Mouse (Mus musculus) mesoderm, embryonic 11.5 days (tissue): ENCODE measurements around the gene Fam217b.

Source experiments
- DNase-seq: peaks from one replicate; pipeline ENCODE4 v3.0.0-alpha.2; 2012; ENCODE audit warnings: low read depth, low spot score

Gene Fam217b

GRCm38 (mm10) chr2:178414261-178415149, at the start of gene Fam217b, which contains the start of gene Ppp1r3d:
TSS of gene Fam217b (plus strand) at chr2:178414524.
TSS of gene Ppp1r3d (minus strand) at chr2:178414472.
- DNase-seq, result peak; percentile 60

DNA sequence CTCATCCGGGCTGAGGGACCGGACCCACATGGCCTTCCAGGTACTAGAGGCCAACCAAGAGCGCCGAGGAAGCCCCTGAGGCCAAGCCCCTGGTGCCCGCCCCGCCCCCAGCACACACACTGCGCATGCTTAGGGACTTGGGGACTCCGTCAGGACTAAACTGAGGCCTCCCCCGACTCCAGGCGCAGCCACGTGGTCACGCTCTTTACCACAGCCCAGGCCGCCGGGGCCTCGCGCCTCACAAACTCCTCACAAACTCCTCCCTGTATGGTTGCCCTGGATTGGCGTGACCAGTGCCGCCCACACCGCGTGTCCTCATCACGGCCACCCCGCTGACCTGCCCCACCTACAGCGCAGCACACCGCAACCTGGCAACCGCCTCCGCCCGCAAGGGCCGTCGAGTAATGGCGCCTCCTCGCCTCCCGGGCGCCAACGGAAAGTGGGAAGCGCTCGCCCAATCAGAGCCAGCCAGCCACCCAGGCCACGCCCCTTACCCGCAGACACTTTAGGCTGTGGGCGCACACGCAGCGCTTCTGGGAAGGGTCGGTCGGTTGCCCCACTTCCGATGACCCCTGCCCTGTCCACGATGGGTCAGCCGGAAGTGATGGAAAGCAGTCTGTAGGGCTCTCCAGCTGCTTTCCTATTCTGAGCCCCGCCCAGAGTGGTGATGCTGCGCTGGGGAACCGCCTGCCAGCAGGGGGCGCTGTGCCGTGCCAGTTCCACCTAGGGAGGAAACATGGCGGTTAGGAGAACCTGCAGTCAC, 7.1 kb upstream of the Fam217b start, which contains the start of gene Sycp2:
Sycp2 (minus strand) TSS at position 633 of the 763 bp plus-strand sequence.
- DNase-seq, result no peak

DNA sequence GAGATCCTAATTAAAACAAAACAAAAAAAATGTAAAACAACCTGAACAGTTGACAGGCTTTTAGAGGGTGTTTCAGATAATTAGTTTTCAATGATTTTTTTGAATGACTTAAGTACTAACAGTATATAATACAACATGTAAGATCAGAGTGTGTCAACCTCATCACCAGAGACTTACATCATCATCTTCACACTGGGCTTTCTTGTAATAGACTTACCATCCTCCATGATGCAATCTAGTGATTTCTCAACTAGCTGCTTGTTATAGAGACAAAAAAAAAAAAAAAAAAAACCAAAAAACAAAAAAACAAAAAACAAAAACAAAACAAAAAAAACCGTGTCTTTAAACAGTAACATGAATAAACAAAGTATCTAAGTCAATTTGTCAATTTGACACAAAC, 5.3 kb upstream of the Fam217b start:
- DNase-seq, result no peak

GRCm38 (mm10) chr2:178410286-178410685, 4.0 kb upstream of the Fam217b start:
- no peak for DNase-seq

- no peak for DNase-seq
Observed at GRCm38 (mm10) chr2:178412598-178412997, 1.7 kb upstream of the Fam217b start.

DNA sequence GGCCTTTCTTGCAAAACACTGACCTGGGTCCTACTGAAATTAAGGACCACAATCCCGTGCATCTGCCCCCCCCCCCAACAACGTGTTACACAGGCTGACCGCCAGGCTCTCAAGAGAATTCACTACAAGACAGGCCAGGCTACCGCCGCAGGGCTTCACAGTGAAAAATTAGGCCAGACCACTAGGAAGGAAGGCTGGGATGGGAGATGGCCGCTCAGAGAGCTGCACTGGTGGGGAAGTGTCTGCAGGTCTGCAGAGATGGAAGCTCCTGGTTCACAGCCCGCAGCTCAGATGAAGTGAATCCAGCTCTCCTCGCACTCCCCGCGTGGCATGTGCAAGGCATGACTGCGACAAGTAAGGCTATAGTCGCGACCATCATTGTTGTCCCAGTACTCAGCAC, 1.2 kb upstream of the Fam217b start:
- no peak for DNase-seq

DNA sequence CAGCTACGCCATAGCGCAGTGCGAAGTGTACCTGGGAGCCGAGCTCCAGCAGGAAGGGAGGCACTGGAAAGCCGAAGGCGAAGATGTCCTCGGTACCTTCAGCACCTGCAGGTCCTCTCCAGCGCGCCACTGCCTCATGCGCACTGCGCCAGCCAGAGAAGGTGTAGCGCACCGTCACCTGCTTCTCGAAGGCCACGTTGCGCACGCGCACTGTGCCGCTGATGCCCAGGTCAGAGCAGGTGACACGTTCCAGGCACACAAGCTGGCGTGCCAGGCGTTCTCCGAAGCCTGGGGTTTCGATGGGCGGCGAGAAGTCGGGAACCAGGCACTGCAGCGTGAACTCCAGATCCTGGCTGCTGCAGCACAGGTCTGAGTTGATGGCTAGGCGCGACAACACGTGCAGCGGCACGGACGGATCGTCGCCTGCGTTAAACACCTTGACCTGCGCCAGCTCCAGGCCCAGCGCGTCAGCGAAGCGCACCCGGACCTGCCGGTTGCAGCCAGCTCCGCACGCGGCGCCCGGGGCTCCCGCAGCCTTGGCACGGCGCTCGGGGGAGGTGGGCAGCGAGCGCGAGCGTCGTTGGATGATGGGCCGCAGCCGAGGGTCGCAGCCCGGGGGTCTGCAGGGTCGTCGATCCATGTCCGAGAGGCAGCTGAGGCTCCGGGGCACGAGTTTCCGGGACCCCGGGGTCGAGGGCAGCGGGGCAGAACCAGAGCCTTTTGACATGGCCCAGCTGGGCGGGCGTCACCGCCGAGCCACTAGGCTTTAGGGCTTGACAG, 653 bp upstream of the Fam217b start:
- no peak for DNase-seq

GRCm38 (mm10) chr2:178415150-178415448, 775 bp downstream of the Fam217b start:
- DNase-seq, result no peak

DNA sequence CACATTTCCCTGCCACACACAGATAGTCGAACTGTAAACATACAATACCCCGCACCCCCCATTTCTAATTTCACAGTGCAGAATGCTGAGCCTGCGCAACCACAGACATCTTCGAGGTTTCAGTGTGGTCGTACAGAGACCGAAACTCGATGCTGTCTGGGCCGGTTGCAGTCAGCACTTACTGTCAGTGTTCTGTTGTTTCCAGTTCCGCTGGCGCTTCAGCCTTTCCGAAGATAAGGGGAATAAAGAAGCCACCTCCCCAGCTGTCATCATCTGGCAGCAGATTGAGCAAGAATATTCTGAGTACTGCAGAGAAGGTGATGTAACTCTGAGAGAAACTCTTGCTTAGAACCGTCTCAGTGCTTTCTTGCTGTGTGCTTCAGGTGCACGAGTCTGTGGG, 2.1 kb downstream of the Fam217b start:
- no peak for DNase-seq

- DNase-seq, result no peak
Observed at GRCm38 (mm10) chr2:178416970-178417369, 2.6 kb downstream of the Fam217b start.

GRCm38 (mm10) chr2:178420576-178420975, 6.3 kb downstream of the Fam217b start:
- no peak for DNase-seq

DNA sequence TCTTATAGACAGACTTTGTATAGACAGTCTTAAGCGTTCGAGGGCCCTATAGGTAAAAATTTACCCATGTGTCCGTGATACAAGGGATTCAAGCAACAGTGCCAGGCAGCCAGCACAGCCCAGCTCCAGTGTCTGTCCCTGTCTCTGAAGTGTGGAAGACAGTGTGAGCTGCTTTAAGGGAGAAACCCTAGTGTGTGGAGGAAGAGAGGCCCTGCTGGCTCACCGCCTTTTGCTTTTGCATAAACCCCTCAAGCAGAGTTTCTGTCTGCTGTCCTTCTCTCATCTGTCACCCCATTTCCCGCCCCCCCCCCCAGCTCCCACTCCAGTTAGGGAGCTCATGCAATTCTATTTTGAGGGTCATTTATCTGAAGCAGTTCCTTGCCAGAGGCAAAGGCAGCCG, 7.3 kb downstream of the Fam217b start:
- DNase-seq, result no peak

- DNase-seq, result peak; percentile 47
Observed at GRCm38 (mm10) chr2:178422186-178422585, 7.9 kb downstream of the Fam217b start.

DNA sequence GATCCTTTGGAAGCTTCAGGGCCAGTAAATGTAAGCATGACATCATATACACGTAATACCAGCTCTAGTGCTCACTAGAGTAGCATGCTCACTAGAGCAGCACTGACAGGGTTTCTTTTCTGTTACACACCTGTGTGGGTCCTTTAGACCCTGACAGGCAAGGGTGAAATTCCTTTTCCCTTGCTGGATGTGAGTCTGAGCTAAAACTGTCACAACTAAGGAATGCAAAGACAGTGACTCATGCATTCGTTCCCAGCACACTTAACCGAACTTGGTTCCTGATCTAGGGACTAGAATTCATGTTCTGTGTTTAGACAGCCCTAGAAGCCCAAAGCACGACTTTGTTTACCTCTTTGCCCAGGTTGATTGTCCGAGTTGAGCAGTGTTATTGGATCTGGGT, 8.9 kb downstream of the Fam217b start:
- no peak for DNase-seq

DNA sequence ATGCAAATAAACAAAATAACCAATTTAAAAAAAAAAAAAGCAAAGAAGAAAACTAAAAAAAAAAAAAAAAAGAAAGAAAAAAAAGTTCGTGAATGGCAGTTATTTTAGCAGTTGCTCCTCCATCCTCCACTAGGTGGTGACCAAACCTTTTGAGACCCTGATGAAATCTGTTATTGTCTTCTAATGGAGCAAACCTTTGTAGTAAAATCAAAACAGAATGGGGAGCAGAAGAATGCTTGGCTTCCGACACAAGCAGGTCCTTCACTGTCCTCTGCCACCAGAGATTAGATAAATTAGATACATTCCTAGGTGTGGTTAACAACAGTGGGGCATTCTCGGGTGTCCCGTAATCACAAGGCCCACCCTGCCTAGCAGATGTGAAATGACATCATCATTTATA, 11.9 kb downstream of the Fam217b start:
- peak; percentile 46 for DNase-seq

GRCm38 (mm10) chr2:178427181-178427580, 12.9 kb downstream of the Fam217b start:
- no peak for DNase-seq

GRCm38 (mm10) chr2:178428183-178428582, 13.9 kb downstream of the Fam217b start:
- no peak for DNase-seq

GRCm38 (mm10) chr2:178428676-178429075, 14.4 kb downstream of the Fam217b start:
- DNase-seq, result no peak

DNA sequence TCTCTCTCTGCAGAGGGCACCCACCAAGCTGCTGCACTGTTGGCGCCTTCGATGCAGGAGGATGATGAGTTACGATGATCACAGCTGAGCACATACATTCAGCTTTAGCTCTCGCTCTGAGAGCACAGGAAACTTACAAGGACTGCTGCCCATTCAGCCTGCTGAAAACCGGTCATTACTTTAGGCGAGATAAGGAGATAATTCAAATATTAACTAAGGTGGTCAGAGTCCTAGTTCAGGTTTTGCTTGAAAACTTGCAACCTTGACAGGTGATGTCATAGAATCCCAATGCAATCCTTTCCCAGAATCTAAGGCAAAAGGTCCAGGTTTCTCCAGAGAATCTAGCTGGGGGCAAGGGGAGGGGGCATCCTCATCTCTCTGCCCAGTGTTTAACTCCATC, 15.1 kb downstream of the Fam217b start:
- DNase-seq, result no peak

- DNase-seq, result no peak
Observed at GRCm38 (mm10) chr2:178430231-178430630, 15.9 kb downstream of the Fam217b start, which contains the start of gene Cdh26. TSS of gene Cdh26 (plus strand) at chr2:178430531.

DNA sequence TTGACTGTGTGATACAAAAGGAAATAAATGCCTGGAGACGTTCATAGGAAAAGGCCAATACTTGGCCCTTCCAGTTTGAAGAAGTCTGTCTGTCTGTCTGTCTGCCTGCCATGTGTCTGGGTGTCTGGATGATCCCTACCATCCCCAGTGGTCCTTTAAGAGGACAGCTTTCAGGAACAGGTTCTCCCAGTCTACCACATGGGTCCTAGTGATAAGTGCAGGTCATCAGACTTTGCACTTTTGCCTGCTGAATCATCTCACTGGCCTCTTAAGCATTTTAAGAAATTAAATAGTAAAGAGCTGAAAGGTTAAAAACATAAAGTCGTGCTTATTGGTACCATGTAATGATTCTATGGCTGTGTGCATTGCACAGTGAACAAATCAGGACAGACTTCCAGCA, 19.2 kb downstream of the Fam217b start:
- DNase-seq, result no peak

- DNase-seq, result no peak
Observed at GRCm38 (mm10) chr2:178433903-178434302, 19.6 kb downstream of the Fam217b start.
